Mouse (Mus musculus) cerebellum, postnatal 36 days (tissue): ENCODE data around the gene Defa21.
"Not testable (repeated sequence)": the region's sequence is repeated elsewhere in the genome, so short reads cannot be mapped to it uniquely, and the experiment has no call there.

Source experiments
- DNase-seq, 2 experiments: peaks; one replicate each; pipeline ENCODE4 v3.0.0; 2021 to 2022; ENCODE audit warnings: mixed read lengths in 2 of 2

Gene Defa21

DNA sequence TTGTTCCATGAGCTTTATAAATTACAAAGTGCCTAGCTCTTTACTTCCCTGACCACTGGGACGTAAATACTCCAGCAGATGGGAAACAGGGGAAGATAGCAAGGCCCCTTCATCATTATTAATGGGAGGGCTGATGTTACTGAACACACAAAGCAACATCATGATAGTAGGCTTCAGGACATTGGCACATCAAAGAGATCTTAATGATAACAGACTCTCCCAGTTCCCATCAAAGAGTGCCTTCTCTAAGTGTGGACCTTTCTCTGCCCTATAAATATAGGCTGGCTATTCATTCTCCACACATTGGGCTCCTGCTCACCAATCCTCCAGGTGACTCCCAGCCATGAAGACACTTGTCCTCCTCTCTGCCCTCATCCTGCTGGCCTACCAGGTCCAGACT, at the start of gene Defa21:
TSS of gene Defa21 (plus strand) at position 301 of the 400 bp plus-strand sequence.
- DNase-seq: not testable (repeated sequence)

DNA sequence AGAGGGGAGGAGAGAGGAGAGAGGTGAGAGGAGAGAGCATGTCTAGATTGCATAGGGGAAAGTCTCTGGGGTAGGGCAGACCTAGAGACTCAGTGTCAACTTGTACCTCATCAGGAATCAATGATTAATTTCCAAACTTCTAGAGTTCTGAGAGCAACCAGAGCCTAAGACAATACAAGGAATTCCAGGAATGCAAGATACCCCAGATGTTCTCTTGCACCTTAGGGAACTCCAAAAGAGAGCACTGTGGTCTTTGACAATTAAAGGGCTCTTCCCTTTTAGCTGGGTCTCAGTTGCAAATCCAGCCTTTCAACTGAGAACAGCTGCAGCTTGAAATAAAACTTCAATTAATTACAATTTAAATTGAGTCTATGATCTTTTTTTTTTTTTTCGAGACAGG, 45.5 kb upstream of the Defa21 start:
- no peak for DNase-seq

DNA sequence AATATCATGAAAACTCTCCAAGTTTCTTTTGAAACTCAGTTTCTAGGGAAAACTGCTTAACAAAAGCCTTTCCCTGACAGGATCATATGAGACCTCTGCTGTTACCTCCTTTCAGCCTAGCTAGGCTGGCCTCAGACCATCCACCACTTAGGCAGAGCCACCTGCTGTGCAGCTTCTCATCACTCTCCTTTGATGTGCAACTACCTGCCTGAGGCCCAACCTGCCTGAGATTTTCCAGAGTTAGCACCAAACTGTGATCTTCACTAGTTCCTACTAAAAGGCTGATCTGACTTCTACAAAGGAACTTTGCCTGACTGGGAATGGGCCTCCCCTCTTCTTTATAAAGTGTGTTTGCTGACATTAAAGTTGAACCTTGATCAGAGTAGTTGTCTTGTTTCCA, 31.3 kb upstream of the Defa21 start:
- not testable (repeated sequence) for DNase-seq

DNA sequence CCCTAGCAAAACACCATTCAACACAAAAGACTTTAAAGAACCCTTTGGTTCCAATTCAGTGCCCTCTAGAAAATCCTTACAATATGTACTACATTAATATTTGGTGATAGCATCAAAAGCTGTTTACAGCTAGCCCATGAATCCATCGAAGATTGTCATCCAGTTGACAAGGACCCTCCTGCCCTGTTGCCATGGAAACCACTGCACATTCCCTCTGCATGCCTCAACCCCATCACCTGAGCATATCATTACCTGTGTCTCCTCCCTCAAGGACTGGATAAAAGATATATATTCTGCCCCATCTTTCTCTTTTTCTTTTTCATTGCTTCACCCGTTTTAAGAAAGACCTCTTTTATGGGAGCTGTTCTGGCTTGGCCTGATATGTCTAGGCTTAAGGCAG, 28.6 kb upstream of the Defa21 start:
- DNase-seq: no peak

DNA sequence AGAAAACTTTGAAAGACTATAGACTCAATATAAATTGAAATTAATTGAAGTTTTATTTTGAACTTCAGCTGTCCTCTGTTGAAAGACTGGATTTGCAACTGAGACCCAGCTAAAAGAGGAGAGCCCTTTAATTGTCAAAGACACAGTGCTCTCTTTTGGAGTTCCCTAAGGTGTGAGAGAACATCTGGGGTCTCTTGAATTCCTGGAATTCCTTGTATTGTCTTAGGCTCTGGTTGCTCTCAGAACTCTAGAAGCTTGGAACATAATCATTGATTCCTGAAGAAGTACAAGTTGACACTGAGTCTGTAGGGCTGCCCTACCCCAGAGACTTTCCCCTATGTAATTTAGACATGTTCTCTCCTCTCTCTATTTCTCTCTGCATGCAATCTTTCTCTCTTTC, 28.1 kb upstream of the Defa21 start:
- no peak for DNase-seq

DNA sequence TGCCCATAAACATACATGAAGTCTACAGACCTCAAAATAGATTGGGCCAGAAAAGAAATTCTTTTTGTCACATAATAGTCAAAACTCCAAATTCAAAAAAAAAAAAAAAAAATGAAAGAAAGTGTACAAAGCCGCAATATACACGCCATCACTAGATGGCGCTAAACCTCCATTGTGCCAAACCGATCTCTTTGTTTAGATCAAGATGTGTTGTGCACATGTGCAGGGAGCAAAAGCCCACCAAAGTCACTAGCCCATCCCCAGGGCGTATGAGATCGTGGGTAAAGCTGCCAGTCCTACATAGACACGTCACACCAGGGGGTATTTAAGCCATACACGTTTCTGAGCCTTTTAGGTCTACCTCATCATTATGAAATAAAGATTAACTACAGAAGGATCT, 24.2 kb upstream of the Defa21 start:
- DNase-seq: peak in 1 of 2 experiments; percentile 3

DNA sequence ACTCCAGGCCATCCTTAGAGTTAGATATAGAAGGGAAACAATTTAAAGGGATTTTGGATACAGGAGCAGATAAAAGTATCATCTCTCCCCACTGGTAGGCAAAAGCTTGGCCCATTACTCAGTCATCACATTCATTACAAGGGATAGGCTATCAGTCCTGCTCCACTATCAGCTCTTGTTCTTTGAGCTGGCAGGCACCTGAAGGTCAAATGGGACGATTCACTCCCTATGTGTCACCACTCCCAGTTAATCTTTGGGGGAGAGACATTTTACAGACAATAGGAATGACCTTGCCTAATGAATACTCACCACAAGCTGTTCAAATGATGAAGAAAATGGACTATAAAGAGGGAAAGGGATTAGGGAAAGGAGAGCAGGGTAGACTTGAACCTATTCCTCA, 18.5 kb upstream of the Defa21 start:
- no peak for DNase-seq

DNA sequence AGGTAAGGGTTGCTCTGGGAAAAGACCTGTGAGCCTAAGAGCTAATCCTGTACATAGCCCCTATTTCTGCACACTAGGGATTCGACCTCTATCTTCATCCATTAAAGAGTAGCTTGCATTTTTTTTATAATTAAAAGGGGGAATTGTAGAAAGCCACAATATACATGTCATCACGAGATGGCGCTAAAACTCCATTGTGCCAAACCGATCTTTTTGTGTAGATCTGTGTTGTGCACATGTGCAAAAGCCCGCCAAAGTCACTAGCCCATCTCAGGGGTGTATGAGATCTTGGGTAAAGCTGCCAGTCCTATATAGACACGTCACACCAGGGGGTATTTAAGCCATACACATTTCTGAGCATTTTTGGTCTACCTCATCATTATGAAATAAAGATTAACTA, 16.8 kb upstream of the Defa21 start:
- DNase-seq: not testable (repeated sequence)

DNA sequence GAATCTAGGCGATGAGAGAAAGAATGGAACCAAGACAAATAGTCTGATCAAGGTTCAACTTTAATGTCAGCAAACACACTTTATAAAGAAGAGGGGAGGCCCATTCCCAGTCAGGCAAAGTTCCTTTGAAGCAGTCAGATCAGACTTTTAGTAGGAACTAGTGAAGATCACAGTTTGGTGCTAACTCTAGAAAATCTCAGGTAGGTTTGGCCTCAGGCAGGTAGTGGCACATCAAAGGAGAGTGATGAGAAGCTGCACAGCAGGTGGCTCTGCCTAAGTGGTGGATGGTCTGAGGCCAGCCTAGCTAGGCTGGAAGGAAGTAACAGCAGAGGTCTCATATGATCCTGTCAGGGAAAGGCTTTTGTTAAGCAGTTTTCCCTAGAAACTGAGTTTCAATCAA, 14.8 kb upstream of the Defa21 start:
- DNase-seq: not testable (repeated sequence)

DNA sequence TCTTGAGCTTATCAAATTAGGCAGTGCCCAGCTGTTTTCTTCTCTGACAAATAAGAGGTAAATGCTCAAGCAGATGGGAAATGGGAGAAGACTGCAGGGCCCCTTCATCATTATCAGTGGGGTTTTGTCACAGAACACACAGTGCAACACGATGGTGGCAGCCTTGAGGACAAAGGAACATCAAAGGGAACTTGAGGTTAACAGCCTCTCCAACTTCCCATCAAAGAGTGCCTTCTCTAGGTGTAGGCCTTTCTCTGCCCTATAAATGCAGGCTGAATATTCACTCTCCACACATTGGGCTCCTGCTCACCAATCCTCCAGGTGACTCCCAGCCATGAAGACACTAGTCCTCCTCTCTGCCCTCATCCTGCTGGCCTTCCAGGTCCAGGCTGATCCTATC, 29.4 kb downstream of the Defa21 start, which contains the start of gene Defa23:
TSS of gene Defa23 (plus strand) at position 301 of the 400 bp plus-strand sequence.
- DNase-seq: not testable (repeated sequence)

DNA sequence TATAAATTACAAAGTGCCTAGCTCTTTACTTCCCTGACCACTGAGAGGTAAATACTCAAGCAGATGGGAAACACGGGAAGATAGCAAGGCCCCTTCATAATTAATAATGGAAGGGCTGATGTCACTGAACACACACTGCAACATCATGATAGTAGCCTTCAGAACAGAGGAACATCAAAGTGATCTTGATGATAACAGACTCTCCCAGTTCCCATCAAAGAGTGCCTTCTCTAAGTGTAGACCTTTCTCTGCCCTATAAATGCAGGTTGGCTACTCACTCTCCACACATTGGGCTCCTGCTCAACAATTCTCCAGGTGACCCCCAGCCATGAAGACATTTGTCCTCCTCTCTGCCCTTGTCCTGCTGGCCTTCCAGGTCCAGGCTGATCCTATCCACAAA, 39.4 kb downstream of the Defa21 start, which contains the start of gene Defa35:
TSS of gene Defa35 (plus strand) at position 301 of the 400 bp plus-strand sequence.
- not testable (repeated sequence) for DNase-seq
